In genomic region chr17:12903372-12904333, GRCm38 (mm10) we compare ENCODE assay signal across 13 mouse cellular contexts. TPM values are rescaled to one million over a fixed set of nuclear protein-coding genes. Genes with fewer than 3 reads are reported as not detected.
A peak's percentile ranks its signal among the peaks of the same experiment; 100 is the strongest.
DNase-seq lines count a peak whose midpoint lies in the region; ATAC-seq and TF ChIP-seq lines count a peak whose summit lies in the region.
"Had no signal": no experiment of that assay in that cellular context is flagged by ENCODE, and none has a peak within 500 bp of the region (broad histone marks: within the 10 kb centered on the region; RNA-seq: fewer than 3 reads in every experiment).

No protein-coding gene starts in this region.

- no peak for TF ChIP-seq POLR2A in bone marrow macrophage, adult 2 months (IDR thresholded peaks at IDR 0.05; ENCODE audit: borderline replicate concordance, low read depth, low read length)
- no peak for TF ChIP-seq POLR2A in lung, adult 2 months (IDR thresholded peaks at IDR 0.05; ENCODE audit: borderline replicate concordance, extremely low read depth, low read depth, low read length)

- no peak for ATAC-seq in hindbrain, embryonic 12.5 days (ENCODE audit: low FRiP score)
- no peak for ATAC-seq in hindbrain, embryonic 14.5 days (ENCODE audit: low FRiP score)
- no peak for ATAC-seq in cerebellum, adult (ENCODE audit: insufficient number of reproducible peaks, low FRiP score, low TSS enrichment)
- ATAC-seq in heart, embryonic 12.5 days (ENCODE audit: insufficient number of reproducible peaks, low FRiP score), result no peak

- WGBS in hindbrain, embryonic 12.5 days, result 41% methylated on average over 11 of the region's 12 CpGs
- WGBS in hindbrain, embryonic 14.5 days, result 40% methylated on average over 11 of the region's 12 CpGs
- 28% methylated on average over 11 of the region's 12 CpGs for WGBS in forebrain, embryonic 10.5 days
- 59% methylated on average over 11 of the region's 12 CpGs for WGBS in lung, adult 2 months
- 70% methylated on average over 11 of the region's 12 CpGs for WGBS in heart, embryonic 12.5 days

- no peak overlapping the region for H3K9ac ChIP-seq in hindbrain, embryonic 12.5 days
- H3K9ac ChIP-seq in hindbrain, embryonic 14.5 days, result no peak overlapping the region
- no peak overlapping the region for H3K9ac ChIP-seq in heart, embryonic 12.5 days
- H3K9ac ChIP-seq: liver, embryonic 13.5 days had no signal

- no peaks in the 10 kb centered on the region for H3K9me3 ChIP-seq in hindbrain, embryonic 12.5 days (replicated peaks)
- H3K9me3 ChIP-seq in hindbrain, embryonic 14.5 days (ENCODE audit: control insufficient read depth, low read length), result no peaks in the 10 kb centered on the region
- H3K9me3 ChIP-seq in forebrain, embryonic 10.5 days, result no peaks in the 10 kb centered on the region
- H3K9me3 ChIP-seq in heart, embryonic 12.5 days (replicated peaks), result no peaks in the 10 kb centered on the region
- H3K9me3 ChIP-seq: heart, embryonic 10.5 days; liver, embryonic 13.5 days had no signal

- H3K36me3 ChIP-seq in hindbrain, embryonic 12.5 days, result peaks cover 24% of the 10 kb centered on the region
- peaks cover 29% of the 10 kb centered on the region for H3K36me3 ChIP-seq in hindbrain, embryonic 14.5 days (replicated peaks; ENCODE audit: control insufficient read depth, insufficient read depth)
- peaks cover 59% of the 10 kb centered on the region for H3K36me3 ChIP-seq in forebrain, embryonic 10.5 days (replicated peaks)
- H3K36me3 ChIP-seq in heart, embryonic 12.5 days, result peaks cover 46% of the 10 kb centered on the region

- H3K4me1 ChIP-seq in hindbrain, embryonic 12.5 days, result 0 out of 2 replicates have a peak, but pooled peaks cover 5% of the 10 kb centered on the region
- H3K4me1 ChIP-seq in hindbrain, embryonic 14.5 days (replicated peaks; ENCODE audit: control insufficient read depth, insufficient read depth, low read length), result no peaks in the 10 kb centered on the region
- H3K4me1 ChIP-seq in bone marrow macrophage, adult 2 months (ENCODE audit: control insufficient read depth, insufficient read depth, low read length), result peaks cover 3% of the 10 kb centered on the region
- H3K4me1 ChIP-seq in forebrain, embryonic 10.5 days, result peaks cover 13% of the 10 kb centered on the region
- no peaks in the 10 kb centered on the region for H3K4me1 ChIP-seq in lung, adult 2 months (ENCODE audit: control insufficient read depth, insufficient read depth, low read length)
- H3K4me1 ChIP-seq in heart, embryonic 12.5 days (replicated peaks), result no peaks in the 10 kb centered on the region
- H3K4me1 ChIP-seq: liver, embryonic 13.5 days had no signal

- no peak overlapping the region for H3K4me3 ChIP-seq in hindbrain, embryonic 12.5 days
- H3K4me3 ChIP-seq in hindbrain, embryonic 14.5 days (replicated peaks; ENCODE audit: low read length), result no peak overlapping the region
- H3K4me3 ChIP-seq in bone marrow macrophage, adult 2 months (ENCODE audit: insufficient read depth, low read length), result no peak overlapping the region
- no peak overlapping the region for H3K4me3 ChIP-seq in forebrain, embryonic 10.5 days
- H3K4me3 ChIP-seq in lung, adult 2 months (replicated peaks; ENCODE audit: extremely low read depth, low read depth, low read length), result no peak overlapping the region
- no peak overlapping the region for H3K4me3 ChIP-seq in heart, embryonic 12.5 days
- H3K4me3 ChIP-seq: heart, embryonic 10.5 days; liver, embryonic 13.5 days; myocyte had no signal

- H3K4me2 ChIP-seq in hindbrain, embryonic 12.5 days (replicated peaks), result no peak overlapping the region
- H3K4me2 ChIP-seq in hindbrain, embryonic 14.5 days (replicated peaks), result no peak overlapping the region
- no peak overlapping the region for H3K4me2 ChIP-seq in heart, embryonic 12.5 days
- H3K4me2 ChIP-seq: liver, embryonic 13.5 days had no signal

- no peaks in the 10 kb centered on the region for H3K27me3 ChIP-seq in hindbrain, embryonic 12.5 days
- no peaks in the 10 kb centered on the region for H3K27me3 ChIP-seq in hindbrain, embryonic 14.5 days (ENCODE audit: control insufficient read depth, insufficient read depth, low read length)
- H3K27me3 ChIP-seq in forebrain, embryonic 10.5 days (ENCODE audit: poor library complexity, severe bottlenecking), result no peaks in the 10 kb centered on the region
- H3K27me3 ChIP-seq in heart, embryonic 12.5 days (replicated peaks), result no peaks in the 10 kb centered on the region
- H3K27me3 ChIP-seq: liver, embryonic 13.5 days had no signal

- H3K27ac ChIP-seq in hindbrain, embryonic 12.5 days, result 0 out of 2 replicates have a peak overlapping the region, but pooled peaks have one; percentile 8
- no peak overlapping the region for H3K27ac ChIP-seq in hindbrain, embryonic 14.5 days
- H3K27ac ChIP-seq in bone marrow macrophage, adult 2 months (ENCODE audit: insufficient read depth, low read depth, low read length), result peak overlapping the region; percentile 28; the same call in 1 of the 2 replicates
- peak overlapping the region; percentile 66 for H3K27ac ChIP-seq in forebrain, embryonic 10.5 days
- no peak overlapping the region for H3K27ac ChIP-seq in heart, embryonic 12.5 days (ENCODE audit: poor library complexity, severe bottlenecking)
- H3K27ac ChIP-seq: heart, embryonic 10.5 days; liver, embryonic 13.5 days had no signal

- TF ChIP-seq CTCF in bone marrow macrophage, adult 2 months (IDR thresholded peaks at IDR 0.05; ENCODE audit: low read depth, low read length), result no peak
- no peak for TF ChIP-seq CTCF in lung, adult 2 months (IDR thresholded peaks at IDR 0.05; ENCODE audit: insufficient read depth, low read length)

- DNase-seq in hindbrain, embryonic 14.5 days (ENCODE audit: low spot score), result no peak
- DNase-seq in forebrain, embryonic 10.5 days (ENCODE audit: extremely low spot score, low spot score), result peak; percentile 55
- peak; percentile 35 for DNase-seq in lung, adult 2 months
- no peak for DNase-seq in layer of hippocampus, adult 9-11 months
- DNase-seq: liver, embryonic 13.5 days; thymus, adult 2 months had no signal

RNA-seq across cellular contexts. Expression of gene Pnldc1, which starts 6.4 kb away (rescaled TPM):
- polyA plus RNA-seq in hindbrain, embryonic 12.5 days (2016; fragmentation: Nextera tagmentation; extraction: Ambion mirVana), result 1.5 TPM in 2 replicates
- 1.8 and 2.5 TPM in 2 replicates for polyA plus RNA-seq in hindbrain, embryonic 14.5 days (2014; fragmentation: Nextera tagmentation; extraction: Ambion mirVana)
- 0.68 TPM in 1 of 2 replicates, not detected in the other for polyA plus RNA-seq in bone marrow macrophage, adult 2 months (2012; ENCODE audit: insufficient read depth, insufficient read length, missing spikeins)
- polyA plus RNA-seq in forebrain, embryonic 10.5 days (2016; fragmentation: Nextera tagmentation; extraction: Ambion mirVana), result 1.3 and 2.7 TPM in 2 replicates
- 1.3 and 1.9 TPM in 2 replicates for polyA plus RNA-seq in lung, adult 2 months (2012; rRNA removed)
- 0.51 and 1.1 TPM in 2 replicates for polyA plus RNA-seq in heart, embryonic 12.5 days (2016; fragmentation: Nextera tagmentation; extraction: Ambion mirVana)

RNA-seq across cellular contexts. Expression of gene Tcp1, which starts 11.8 kb away (rescaled TPM):
- polyA plus RNA-seq in hindbrain, embryonic 12.5 days (2016; fragmentation: Nextera tagmentation; extraction: Ambion mirVana), result 432 and 477 TPM in 2 replicates
- 392 and 417 TPM in 2 replicates for polyA plus RNA-seq in hindbrain, embryonic 14.5 days (2014; fragmentation: Nextera tagmentation; extraction: Ambion mirVana)
- 124 and 133 TPM in 2 replicates for polyA plus RNA-seq in bone marrow macrophage, adult 2 months (2012; ENCODE audit: insufficient read depth, insufficient read length, missing spikeins)
- polyA plus RNA-seq in forebrain, embryonic 10.5 days (2016; fragmentation: Nextera tagmentation; extraction: Ambion mirVana), result 533 and 536 TPM in 2 replicates
- polyA plus RNA-seq in lung, adult 2 months (2012; rRNA removed), result 39.7 and 47.7 TPM in 2 replicates
- 410 and 430 TPM in 2 replicates for polyA plus RNA-seq in heart, embryonic 12.5 days (2016; fragmentation: Nextera tagmentation; extraction: Ambion mirVana)

RNA-seq across cellular contexts. Expression of gene Mrpl18, which starts 12.5 kb away (rescaled TPM):
- polyA plus RNA-seq in hindbrain, embryonic 12.5 days (2016; fragmentation: Nextera tagmentation; extraction: Ambion mirVana), result 136 and 148 TPM in 2 replicates
- polyA plus RNA-seq in hindbrain, embryonic 14.5 days (2014; fragmentation: Nextera tagmentation; extraction: Ambion mirVana), result 112 and 138 TPM in 2 replicates
- 44.7 and 49.5 TPM in 2 replicates for polyA plus RNA-seq in bone marrow macrophage, adult 2 months (2012; ENCODE audit: insufficient read depth, insufficient read length, missing spikeins)
- polyA plus RNA-seq in forebrain, embryonic 10.5 days (2016; fragmentation: Nextera tagmentation; extraction: Ambion mirVana), result 199 and 207 TPM in 2 replicates
- 18.8 and 19.3 TPM in 2 replicates for polyA plus RNA-seq in lung, adult 2 months (2012; rRNA removed)
- polyA plus RNA-seq in heart, embryonic 12.5 days (2016; fragmentation: Nextera tagmentation; extraction: Ambion mirVana), result 181 and 187 TPM in 2 replicates

RNA-seq across cellular contexts. Expression of gene Mrgprh, which starts 27.8 kb away (rescaled TPM):
- 0.12 TPM in 1 of 2 replicates, not detected in the other for polyA plus RNA-seq in hindbrain, embryonic 12.5 days (2016; fragmentation: Nextera tagmentation; extraction: Ambion mirVana)
- not detected in 2 replicates for polyA plus RNA-seq in hindbrain, embryonic 14.5 days (2014; fragmentation: Nextera tagmentation; extraction: Ambion mirVana)
- polyA plus RNA-seq in bone marrow macrophage, adult 2 months (2012; ENCODE audit: insufficient read depth, insufficient read length, missing spikeins), result not detected in 2 replicates
- not detected in 2 replicates for polyA plus RNA-seq in forebrain, embryonic 10.5 days (2016; fragmentation: Nextera tagmentation; extraction: Ambion mirVana)
- 0.09 and 0.31 TPM in 2 replicates for polyA plus RNA-seq in lung, adult 2 months (2012; rRNA removed)
- polyA plus RNA-seq in heart, embryonic 12.5 days (2016; fragmentation: Nextera tagmentation; extraction: Ambion mirVana), result not detected in 2 replicates
- polyA plus RNA-seq: heart, embryonic 10.5 days; liver, embryonic 13.5 days; myocyte; small intestine, adult 2 months had no signal

RNA-seq across cellular contexts. Expression of gene Mas1, which starts 35.7 kb away (rescaled TPM):
- 0.27 and 0.41 TPM in 2 replicates for polyA plus RNA-seq in hindbrain, embryonic 12.5 days (2016; fragmentation: Nextera tagmentation; extraction: Ambion mirVana)
- polyA plus RNA-seq in hindbrain, embryonic 14.5 days (2014; fragmentation: Nextera tagmentation; extraction: Ambion mirVana), result 0.31 TPM in 1 of 2 replicates, not detected in the other
- not detected in 2 replicates for polyA plus RNA-seq in bone marrow macrophage, adult 2 months (2012; ENCODE audit: insufficient read depth, insufficient read length, missing spikeins)
- polyA plus RNA-seq in forebrain, embryonic 10.5 days (2016; fragmentation: Nextera tagmentation; extraction: Ambion mirVana), result 0.49 and 0.51 TPM in 2 replicates
- polyA plus RNA-seq in lung, adult 2 months (2012; rRNA removed), result 0.12 TPM in 1 of 2 replicates, not detected in the other
- polyA plus RNA-seq in heart, embryonic 12.5 days (2016; fragmentation: Nextera tagmentation; extraction: Ambion mirVana), result 0.39 and 1.1 TPM in 2 replicates
- polyA plus RNA-seq: liver, embryonic 13.5 days; small intestine, adult 2 months had no signal

Comparison
In these comparisons a context has a peak if more than half of its experiments do, and no peak if none do; other contexts are left out.
1. H3K27ac ChIP-seq: peak in hindbrain, embryonic 12.5 days (single experiment), bone marrow macrophage, adult 2 months (single experiment) and forebrain, embryonic 10.5 days (single experiment); none in hindbrain, embryonic 14.5 days (single experiment) and heart, embryonic 12.5 days (single experiment).
2. DNase-seq: peak in forebrain, embryonic 10.5 days (single experiment) and lung, adult 2 months (single experiment); none in hindbrain, embryonic 14.5 days (single experiment) and layer of hippocampus, adult 9-11 months (single experiment).